Mouse (Mus musculus): ENCODE measurements around the gene Dscaml1. TPM values are rescaled to one million over a fixed set of nuclear protein-coding genes. Genes with fewer than 3 reads are reported as not detected.

Gene Dscaml1
- total and polyA plus RNA-seq, 3 experiments = not detected

GRCm38 (mm10) chr9:45407706-45408675, 18.4 kb upstream of the Dscaml1 start (continued):
- TF ChIP-seq MAFK (IDR thresholded peaks at IDR 0.05; ENCODE audit: borderline replicate concordance, low read depth, low read length) (no peak), ZMIZ1 (IDR thresholded peaks at IDR 0.05; ENCODE audit: low read depth, low read length) (no peak)

GRCm38 (mm10) chr9:45410193-45410592, 16.2 kb upstream of the Dscaml1 start:
- TF ChIP-seq ZNF384 (IDR thresholded peaks at IDR 0.05; ENCODE audit: low read depth, low read length) = no peak
- no peak for TF ChIP-seq ZMIZ1 (IDR thresholded peaks at IDR 0.05; ENCODE audit: low read depth, low read length)
- TF ChIP-seq MEF2A (IDR thresholded peaks at IDR 0.05; ENCODE audit: extremely low read depth, insufficient replicate concordance, low read depth, low read length, poor library complexity, severe bottlenecking) = no peak
- no peak for TF ChIP-seq MXI1 (IDR thresholded peaks at IDR 0.05; ENCODE audit: low read depth, low read length)
- TF ChIP-seq TBP (IDR thresholded peaks at IDR 0.05; ENCODE audit: low read depth, low read length) = no peak
- no peak for TF ChIP-seq SMC3 (IDR thresholded peaks at IDR 0.05; ENCODE audit: low read depth, low read length)
- no peak for TF ChIP-seq ETS1 (IDR thresholded peaks at IDR 0.05; ENCODE audit: low read depth, low read length)
- TF ChIP-seq SIN3A (IDR thresholded peaks at IDR 0.05; ENCODE audit: low read length) = no peak
- no peak for TF ChIP-seq MYB (IDR thresholded peaks at IDR 0.05; ENCODE audit: low read depth, low read length)
- TF ChIP-seq RCOR1 (IDR thresholded peaks at IDR 0.05; ENCODE audit: low read depth, low read length) = no peak
- TF ChIP-seq POLR2A (IDR thresholded peaks at IDR 0.05; ENCODE audit: control insufficient read depth in 1 of 2, insufficient read depth in 1 of 2, low read depth in 1 of 2, low read length in 2 of 2, poor library complexity in 1 of 2) = no peak
- TF ChIP-seq USF2 (IDR thresholded peaks at IDR 0.05; ENCODE audit: borderline replicate concordance in 1 of 2, insufficient read depth in 1 of 2, low read depth in 1 of 2, low read length in 2 of 2) = no peak
- TF ChIP-seq MAX (IDR thresholded peaks at IDR 0.05; ENCODE audit: low read length) = no peak
- no peak for TF ChIP-seq NELFE (IDR thresholded peaks at IDR 0.05; ENCODE audit: low read depth, low read length)
- TF ChIP-seq CTCF (IDR thresholded peaks at IDR 0.05 in 2 of 3, conservative IDR thresholded peaks at IDR 0.05 in 1 of 3; ENCODE audit: control insufficient read depth in 1 of 3, insufficient read depth in 1 of 3, low read depth in 2 of 3, low read length in 3 of 3, poor library complexity in 1 of 3, severe bottlenecking in 1 of 3) = no peak
- TF ChIP-seq CHD1 (IDR thresholded peaks at IDR 0.05; ENCODE audit: low read depth, low read length) = no peak
- no peak for TF ChIP-seq JUND (IDR thresholded peaks at IDR 0.05; ENCODE audit: low read depth, low read length)
- no peak for TF ChIP-seq CHD2 (IDR thresholded peaks at IDR 0.05; ENCODE audit: low read length)
- TF ChIP-seq POLR2AphosphoS2 (IDR thresholded peaks at IDR 0.05; ENCODE audit: low read length) = no peak
- no peaks in the 10 kb centered on the region for H3K79me2 ChIP-seq (ENCODE audit: control insufficient read depth, insufficient read depth, low read length, poor library complexity)
- H3K9me3 ChIP-seq (replicated peaks; ENCODE audit: insufficient read depth, low read length) = no peaks in the 10 kb centered on the region
- H3K9ac ChIP-seq (ENCODE audit: control insufficient read depth, low read depth, low read length, poor library complexity, severe bottlenecking) = no peak overlapping the region
- no peak for DNase-seq (ENCODE audit: low read depth, low spot score)
- no peaks in the 10 kb centered on the region for H3K4me1 ChIP-seq (ENCODE audit: control insufficient read depth in 1 of 2, insufficient read depth in 2 of 2, low read length in 2 of 2)
- H3K4me3 ChIP-seq (ENCODE audit: control insufficient read depth in 1 of 2, insufficient read depth in 1 of 2, low read depth in 2 of 2, low read length in 2 of 2) = no peak overlapping the region
- H3K27me3 ChIP-seq (ENCODE audit: control insufficient read depth in 1 of 2, insufficient read depth in 2 of 2, low read length in 2 of 2) = no peaks in the 10 kb centered on the region
- no peak overlapping the region for H3K27ac ChIP-seq (ENCODE audit: control insufficient read depth, low read depth, low read length)
- H3K36me3 ChIP-seq (ENCODE audit: control insufficient read depth in 1 of 2, insufficient read depth in 2 of 2, low read length in 2 of 2) = no peaks in the 10 kb centered on the region
